ENCODE assay signal across 27 mouse cellular contexts in genomic region chr2:59680736-59681135, GRCm38 (mm10).
DNase-seq lines count a peak whose midpoint lies in the region; ATAC-seq and TF ChIP-seq lines count a peak whose summit lies in the region.
"Had no signal": no experiment of that assay in that cellular context is flagged by ENCODE, and none has a peak within 500 bp of the region (broad histone marks: within the 10 kb centered on the region; RNA-seq: fewer than 3 reads in every experiment).

No protein-coding gene starts in this region.

- 45% methylated on average over 5 of the region's 5 CpGs for WGBS in heart, embryonic 10.5 days
- 66% methylated on average over 5 of the region's 5 CpGs for WGBS in intestine, embryonic 16.5 days
- 62% methylated on average over 5 of the region's 5 CpGs for WGBS in intestine, embryonic 15.5 days
- 66% methylated on average over 5 of the region's 5 CpGs for WGBS in stomach, postnatal 0 days

- peaks cover 82% of the 10 kb centered on the region for H3K4me1 ChIP-seq in heart, embryonic 10.5 days
- peaks cover 42% of the 10 kb centered on the region for H3K4me1 ChIP-seq in intestine, embryonic 16.5 days (ENCODE audit: control insufficient read depth, insufficient read depth, low read length)
- peaks cover 25% of the 10 kb centered on the region; the same call in 1 of the 2 replicates for H3K4me1 ChIP-seq in intestine, embryonic 15.5 days (replicated peaks)
- H3K4me1 ChIP-seq in stomach, postnatal 0 days (replicated peaks; ENCODE audit: control insufficient read depth, insufficient read depth) = peaks cover 5% of the 10 kb centered on the region; the same call in 1 of the 2 replicates

- no peak overlapping the region for H3K9ac ChIP-seq in intestine, embryonic 16.5 days (ENCODE audit: low read depth, low read length)
- no peak overlapping the region for H3K9ac ChIP-seq in intestine, embryonic 15.5 days
- H3K9ac ChIP-seq in stomach, postnatal 0 days (ENCODE audit: low read length) = no peak overlapping the region
- H3K9ac ChIP-seq: embryonic facial prominence, embryonic 13.5 days; forebrain, embryonic 13.5 days; hindbrain, embryonic 13.5 days; liver, embryonic 12.5 days had no signal

- no peak overlapping the region for H3K4me3 ChIP-seq in heart, embryonic 10.5 days
- no peak overlapping the region for H3K4me3 ChIP-seq in intestine, embryonic 16.5 days (ENCODE audit: low read length)
- no peak overlapping the region for H3K4me3 ChIP-seq in intestine, embryonic 15.5 days (replicated peaks)
- no peak overlapping the region for H3K4me3 ChIP-seq in stomach, postnatal 0 days (ENCODE audit: low read depth, low read length)
- H3K4me3 ChIP-seq: embryonic facial prominence, embryonic 13.5 days; erythroblast, embryonic 14.5 days; forebrain, embryonic 13.5 days; hindbrain, embryonic 13.5 days; layer of hippocampus, adult 2 months; liver, embryonic 12.5 days; midbrain, embryonic 10.5 days had no signal

- no peak for DNase-seq in heart, embryonic 10.5 days (ENCODE audit: low spot score)
- DNase-seq in heart, postnatal 25 days (ENCODE audit: low spot score) = no peak
- peak; percentile 24 for DNase-seq in Muller cell, postnatal 12 days (ENCODE audit: inconsistent ontology term)
- DNase-seq in stomach, postnatal 0 days (ENCODE audit: low spot score) = no peak
- DNase-seq in thymus, postnatal 14 days = no peak
- DNase-seq: adrenal gland, adult 2 months; cerebellum, adult 18-20 months; cerebellum, postnatal 36 days; embryo, embryonic 11 days; gastrocnemius, postnatal 36 days; kidney, adult 9 months; kidney, postnatal 25 days; layer of hippocampus, postnatal 36 days; lung, adult 18-20 months; thymus, postnatal 36 days had no signal

- H3K27ac ChIP-seq in heart, embryonic 10.5 days = peak overlapping the region; percentile 37
- H3K27ac ChIP-seq in intestine, embryonic 16.5 days (ENCODE audit: low read length) = no peak overlapping the region
- H3K27ac ChIP-seq in intestine, embryonic 15.5 days = no peak overlapping the region
- 0 out of 2 replicates have a peak overlapping the region, but pooled peaks have one; percentile 49 for H3K27ac ChIP-seq in stomach, postnatal 0 days (replicated peaks)
- H3K27ac ChIP-seq: forebrain, embryonic 13.5 days; hindbrain, embryonic 13.5 days; layer of hippocampus, adult 2 months; liver, embryonic 12.5 days; midbrain, embryonic 10.5 days had no signal

- no peak for TF ChIP-seq EP300 in stomach, postnatal 0 days (optimal IDR thresholded peaks at IDR 0.05)

- H3K4me2 ChIP-seq in intestine, embryonic 16.5 days (ENCODE audit: low read depth, low read length) = no peak overlapping the region
- no peak overlapping the region for H3K4me2 ChIP-seq in intestine, embryonic 15.5 days (replicated peaks)
- H3K4me2 ChIP-seq in stomach, postnatal 0 days (replicated peaks; ENCODE audit: low read depth) = no peak overlapping the region
- H3K4me2 ChIP-seq: embryonic facial prominence, embryonic 13.5 days; forebrain, embryonic 13.5 days; hindbrain, embryonic 13.5 days; liver, embryonic 12.5 days had no signal

- peak; percentile 17; the same call in 1 of the 2 replicates for ATAC-seq in intestine, embryonic 16.5 days
- no peak for ATAC-seq in intestine, embryonic 15.5 days
- ATAC-seq in stomach, postnatal 0 days (ENCODE audit: low FRiP score, low TSS enrichment) = no peak
- ATAC-seq: CD4-positive, CD25-positive, alpha-beta regulatory T cell, adult 4 months; forebrain, embryonic 13.5 days; inflammation-experienced regulatory T-cells, adult 6 months; liver, embryonic 12.5 days; midbrain, embryonic 16.5 days had no signal

- H3K27me3 ChIP-seq in heart, embryonic 10.5 days (ENCODE audit: insufficient read depth, poor library complexity, severe bottlenecking) = no peaks in the 10 kb centered on the region
- no peaks in the 10 kb centered on the region for H3K27me3 ChIP-seq in intestine, embryonic 16.5 days (replicated peaks; ENCODE audit: control insufficient read depth, insufficient read depth, low read length)
- H3K27me3 ChIP-seq in intestine, embryonic 15.5 days (replicated peaks) = no peaks in the 10 kb centered on the region
- no peaks in the 10 kb centered on the region for H3K27me3 ChIP-seq in stomach, postnatal 0 days (ENCODE audit: control insufficient read depth, insufficient read depth, low read length)
- H3K27me3 ChIP-seq: embryonic facial prominence, embryonic 13.5 days; forebrain, embryonic 13.5 days; hindbrain, embryonic 13.5 days; liver, embryonic 12.5 days had no signal

- H3K9me3 ChIP-seq in heart, embryonic 10.5 days = no peaks in the 10 kb centered on the region
- H3K9me3 ChIP-seq in intestine, embryonic 16.5 days (ENCODE audit: control insufficient read depth, low read length) = no peaks in the 10 kb centered on the region
- no peaks in the 10 kb centered on the region for H3K9me3 ChIP-seq in intestine, embryonic 15.5 days
- H3K9me3 ChIP-seq in stomach, postnatal 0 days (ENCODE audit: control insufficient read depth, low read length) = no peaks in the 10 kb centered on the region
- H3K9me3 ChIP-seq: embryonic facial prominence, embryonic 13.5 days; forebrain, embryonic 13.5 days; hindbrain, embryonic 13.5 days; liver, embryonic 12.5 days; midbrain, embryonic 10.5 days had no signal

- TF ChIP-seq CTCF in stomach, postnatal 0 days (IDR thresholded peaks at IDR 0.05; ENCODE audit: low read depth) = no peak

- intact Hi-C loops in heart, postnatal 25 days (cut with DNase I) = no loop called here

- 0 out of 2 replicates have a peak, but pooled peaks cover 3% of the 10 kb centered on the region for H3K36me3 ChIP-seq in heart, embryonic 10.5 days
- no peaks in the 10 kb centered on the region for H3K36me3 ChIP-seq in intestine, embryonic 16.5 days (ENCODE audit: control insufficient read depth, insufficient read depth, low read length)
- H3K36me3 ChIP-seq in intestine, embryonic 15.5 days = no peaks in the 10 kb centered on the region
- H3K36me3 ChIP-seq in stomach, postnatal 0 days (ENCODE audit: control insufficient read depth, insufficient read depth, low read length) = no peaks in the 10 kb centered on the region; the same call in 1 of the 2 replicates
- H3K36me3 ChIP-seq: embryonic facial prominence, embryonic 13.5 days; hindbrain, embryonic 13.5 days; liver, embryonic 12.5 days; midbrain, embryonic 10.5 days had no signal

Comparison
In these comparisons a context has a peak if more than half of its experiments do, and no peak if none do; other contexts are left out.
1. H3K27ac ChIP-seq: peak in heart, embryonic 10.5 days (single experiment) and stomach, postnatal 0 days (single experiment); none in intestine, embryonic 16.5 days (single experiment) and intestine, embryonic 15.5 days (single experiment).